Mouse (Mus musculus) left cerebral cortex, postnatal 14 days (tissue): ENCODE measurements around the gene Hist1h3d. TPM values are rescaled to one million over a fixed set of nuclear protein-coding genes. Genes with fewer than 3 reads are reported as not detected.
"Not testable (repeated sequence)": the region's sequence is repeated elsewhere in the genome, so short reads cannot be mapped to it uniquely, and the experiment has no call there.

Experiments used
- DNase-seq, 2 experiments: peaks; one replicate each; pipeline ENCODE4 v3.0.0; 2021 to 2022; ENCODE audit warnings: low spot score in 2 of 2, mixed read lengths in 1 of 2
- intact Hi-C: fragments of 180-260 bp; cut with DNase I; formaldehyde crosslinking; loops from one replicate; pipeline ENCODE4 v1.15.1; 2025
- total RNA-seq, 2 experiments: library from RNA; stranded (reverse); gene quantifications; 2 replicates each; pipeline ENCODE4 v1.2.3; 2021

Hist1h3d gene
- total RNA-seq, 2 experiments from 2014 or later = 9.4 to 9.9 TPM

- intact Hi-C loops = loop anchor here (10.0 kb wide), 1 partner anchor 1823 kb away; the partner anchor contains the start of genes Hist1h2ai, Hist1h2bl and Hist1h3h
These were observed 37.3 kb upstream of the Hist1h3d start for GRCm38 (mm10) chr13:23538249-23538648.

DNA sequence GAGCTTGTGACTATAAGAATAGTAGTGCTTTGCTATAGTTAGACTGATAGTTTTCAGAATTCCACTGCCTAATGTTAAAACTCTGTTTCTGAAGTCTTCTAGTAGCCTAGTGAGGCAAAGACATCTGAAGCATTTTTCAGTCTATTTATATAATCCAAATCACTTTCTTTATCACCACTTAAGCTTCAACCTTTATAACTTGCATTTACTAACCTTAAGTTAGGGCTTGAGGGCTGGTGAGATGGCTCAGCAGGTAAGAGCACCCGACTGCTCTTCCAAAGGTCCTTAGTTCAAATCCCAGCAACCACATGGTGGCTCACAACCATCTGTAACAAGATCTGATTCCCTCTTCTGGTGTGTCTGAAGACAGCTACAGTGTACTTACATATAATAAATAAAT, 35.7 kb upstream of the Hist1h3d start:
- DNase-seq = not testable (repeated sequence)
- intact Hi-C loops = loop anchor here (10.0 kb wide), 1 partner anchor 1825 kb away; the partner anchor contains the start of genes Hist1h2ai, Hist1h2bl and Hist1h3h

More at GRCm38 (mm10) chr13:23538249-23538648, 37.3 kb upstream of the Hist1h3d start:
- no peak for DNase-seq

DNA sequence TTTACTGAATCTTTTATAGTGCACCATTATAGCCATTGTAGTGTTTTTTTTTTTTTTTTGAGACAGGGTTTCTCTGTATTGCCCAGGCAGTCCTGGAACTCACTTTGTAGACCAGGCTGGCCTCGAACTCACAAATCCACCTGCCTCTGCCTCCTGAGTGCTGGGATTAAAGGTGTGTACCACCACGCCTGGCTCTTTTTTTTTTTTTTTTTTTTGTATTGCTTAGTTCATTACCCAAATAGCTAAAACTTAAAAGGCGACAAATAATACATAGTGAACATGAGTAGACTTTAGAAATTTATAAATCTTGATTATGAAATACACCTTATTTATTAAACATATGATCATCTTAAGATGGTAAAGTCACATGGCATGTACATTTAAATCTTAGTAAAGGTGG, 34.1 kb upstream of the Hist1h3d start:
- intact Hi-C loops = no loop called here
- DNase-seq = no peak

DNA sequence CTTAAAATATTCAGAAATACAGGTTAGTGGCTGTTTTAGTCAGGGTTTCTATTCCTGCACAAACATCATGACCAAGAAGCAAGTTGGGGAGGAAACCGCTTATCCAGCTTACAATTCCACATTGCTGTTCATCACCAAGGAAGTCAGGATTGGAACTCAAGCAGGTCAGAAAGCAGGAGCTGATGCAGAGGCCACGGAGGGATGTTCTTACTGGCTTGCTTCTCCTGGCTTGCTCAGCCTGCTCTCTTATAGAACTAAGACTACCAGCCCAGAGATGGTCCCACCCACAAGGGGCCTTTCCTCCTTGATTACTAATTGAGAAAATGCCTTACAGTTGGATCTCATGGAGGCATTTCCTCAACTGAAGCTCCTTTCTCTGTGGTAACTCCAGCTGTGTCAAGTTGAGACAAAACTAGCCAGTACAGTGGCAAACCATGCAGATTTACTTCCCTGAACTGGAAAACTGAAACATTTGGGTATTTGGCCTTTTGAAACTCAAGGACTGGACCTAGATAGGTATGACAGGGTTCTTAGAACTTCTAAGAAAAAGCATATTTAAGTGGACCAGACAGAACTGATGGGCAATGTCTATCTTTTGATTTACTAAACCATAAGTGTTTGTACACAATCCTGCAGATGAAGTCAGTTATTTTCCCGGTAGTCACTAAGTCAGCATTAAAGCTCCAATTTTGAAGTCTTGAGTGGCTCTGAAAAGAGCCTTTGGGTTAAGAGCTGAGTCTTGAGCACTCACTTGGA, 33.2 kb upstream of the Hist1h3d start:
- intact Hi-C loops = not testable (repeated sequence)

DNA sequence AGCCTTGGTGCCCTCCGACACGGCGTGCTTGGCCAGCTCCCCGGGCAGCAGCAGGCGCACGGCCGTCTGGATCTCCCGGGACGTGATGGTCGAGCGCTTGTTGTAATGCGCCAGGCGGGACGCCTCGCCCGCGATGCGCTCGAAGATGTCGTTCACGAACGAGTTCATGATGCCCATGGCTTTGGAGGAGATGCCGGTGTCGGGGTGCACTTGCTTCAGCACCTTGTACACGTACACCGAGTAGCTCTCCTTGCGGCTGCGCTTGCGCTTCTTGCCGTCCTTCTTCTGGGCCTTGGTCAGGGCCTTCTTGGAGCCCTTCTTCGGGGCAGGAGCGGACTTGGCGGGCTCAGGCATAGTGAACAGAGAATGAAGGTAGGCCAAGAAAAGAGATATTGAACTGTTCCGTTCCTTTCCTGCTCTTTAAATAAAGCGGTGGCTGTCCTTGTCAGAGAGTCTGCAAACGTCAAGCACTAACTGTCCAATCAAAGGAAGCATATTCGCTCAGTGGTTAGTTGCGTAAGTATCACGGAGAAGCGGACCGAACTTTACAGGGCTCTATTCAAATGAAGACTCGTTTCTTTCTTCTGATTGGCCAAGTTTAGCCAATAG, 32.5 kb upstream of the Hist1h3d start, which contains the start of gene Hist1h2bh:
Gene Hist1h2bh, minus strand, starts transcription at position 394 of the 609 bp plus-strand sequence.
- peak; percentile 77 to 83 for DNase-seq
- intact Hi-C loops = not testable (repeated sequence)

More for the DNA sequence above, 33.2 kb upstream of the Hist1h3d start:
- not testable (repeated sequence) for DNase-seq

GRCm38 (mm10) chr13:23543965-23544786, 31.4 kb upstream of the Hist1h3d start, which contains the start of gene Hist1h3f:
Gene Hist1h3f (plus strand): TSS chr13:23544052.
- peak; percentile 84 to 96 for DNase-seq
- intact Hi-C loops = no loop called here

DNA sequence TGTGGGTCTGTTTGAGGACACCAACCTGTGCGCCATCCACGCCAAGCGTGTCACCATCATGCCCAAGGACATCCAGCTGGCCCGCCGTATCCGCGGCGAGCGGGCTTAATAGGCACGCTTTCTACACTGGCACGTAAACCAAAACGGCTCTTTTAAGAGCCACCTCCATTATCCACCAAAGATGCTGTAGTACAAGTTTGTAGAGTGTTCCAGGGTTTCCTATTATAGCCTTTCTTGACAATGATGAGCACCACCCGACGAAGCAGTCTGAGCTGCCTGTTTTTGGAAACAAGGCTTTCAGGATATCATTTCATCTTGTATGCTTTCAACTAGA, 30.8 kb upstream of the Hist1h3d start:
- DNase-seq, intact Hi-C loops: not testable (repeated sequence)

GRCm38 (mm10) chr13:23546694-23547093, 28.9 kb upstream of the Hist1h3d start:
- intact Hi-C loops = no loop called here
- DNase-seq = no peak

DNA sequence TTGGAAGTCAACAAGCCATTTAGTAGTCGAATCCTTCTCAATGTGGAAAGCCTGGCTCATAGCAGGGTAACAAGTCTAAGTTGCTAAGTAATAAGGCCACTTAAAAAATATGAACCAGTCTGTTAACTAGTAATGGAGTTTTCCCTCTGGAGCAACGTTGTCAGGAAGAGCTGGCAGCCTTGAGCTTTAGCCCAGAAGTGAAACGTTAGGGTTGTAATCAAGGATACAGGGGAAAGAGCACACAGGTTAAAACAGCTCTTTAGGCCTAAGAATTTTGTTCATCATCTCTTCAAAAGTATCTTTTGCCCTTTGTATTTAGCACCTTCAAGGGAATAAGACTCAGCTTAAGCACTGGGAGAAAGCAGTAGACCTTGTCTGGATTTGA, 24.8 kb upstream of the Hist1h3d start:
- intact Hi-C loops = no loop called here
- no peak for DNase-seq

- intact Hi-C loops = not testable (repeated sequence)
- DNase-seq = peak; percentile 91 to 92
These were observed 24.3 kb upstream of the Hist1h3d start, which contains the start of gene Hist1h4f for GRCm38 (mm10) chr13:23551146-23551834. Gene Hist1h4f (minus strand): TSS chr13:23551648.

GRCm38 (mm10) chr13:23551931-23552914, 23.3 kb upstream of the Hist1h3d start:
- DNase-seq = no peak
- intact Hi-C loops = no loop called here

- intact Hi-C loops = no loop called here
- no peak for DNase-seq
These were observed 22.6 kb upstream of the Hist1h3d start, which contains the start of gene Hist1h1d for GRCm38 (mm10) chr13:23552962-23553361. Gene Hist1h1d (plus strand): TSS chr13:23553262.

DNA sequence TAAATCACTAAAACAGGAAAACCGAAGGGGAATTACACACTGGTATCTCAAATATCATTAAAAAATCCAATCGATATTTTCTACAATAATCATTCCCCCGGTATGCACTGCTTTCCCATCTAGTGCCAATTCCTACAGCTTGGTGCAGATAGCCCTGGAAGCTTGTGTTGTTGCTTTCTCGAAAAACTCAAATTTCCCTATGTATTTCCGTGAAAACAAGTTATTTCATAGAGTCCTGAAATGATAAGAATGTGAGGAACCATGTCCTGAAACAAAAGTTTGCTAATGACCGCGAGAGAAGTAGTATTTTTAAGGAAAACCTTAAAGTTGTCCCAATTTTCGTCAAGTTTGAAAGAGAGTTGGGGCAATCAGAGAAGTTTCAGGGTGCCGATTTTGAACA, 21.2 kb upstream of the Hist1h3d start:
- DNase-seq = no peak
- intact Hi-C loops = no loop called here

DNA sequence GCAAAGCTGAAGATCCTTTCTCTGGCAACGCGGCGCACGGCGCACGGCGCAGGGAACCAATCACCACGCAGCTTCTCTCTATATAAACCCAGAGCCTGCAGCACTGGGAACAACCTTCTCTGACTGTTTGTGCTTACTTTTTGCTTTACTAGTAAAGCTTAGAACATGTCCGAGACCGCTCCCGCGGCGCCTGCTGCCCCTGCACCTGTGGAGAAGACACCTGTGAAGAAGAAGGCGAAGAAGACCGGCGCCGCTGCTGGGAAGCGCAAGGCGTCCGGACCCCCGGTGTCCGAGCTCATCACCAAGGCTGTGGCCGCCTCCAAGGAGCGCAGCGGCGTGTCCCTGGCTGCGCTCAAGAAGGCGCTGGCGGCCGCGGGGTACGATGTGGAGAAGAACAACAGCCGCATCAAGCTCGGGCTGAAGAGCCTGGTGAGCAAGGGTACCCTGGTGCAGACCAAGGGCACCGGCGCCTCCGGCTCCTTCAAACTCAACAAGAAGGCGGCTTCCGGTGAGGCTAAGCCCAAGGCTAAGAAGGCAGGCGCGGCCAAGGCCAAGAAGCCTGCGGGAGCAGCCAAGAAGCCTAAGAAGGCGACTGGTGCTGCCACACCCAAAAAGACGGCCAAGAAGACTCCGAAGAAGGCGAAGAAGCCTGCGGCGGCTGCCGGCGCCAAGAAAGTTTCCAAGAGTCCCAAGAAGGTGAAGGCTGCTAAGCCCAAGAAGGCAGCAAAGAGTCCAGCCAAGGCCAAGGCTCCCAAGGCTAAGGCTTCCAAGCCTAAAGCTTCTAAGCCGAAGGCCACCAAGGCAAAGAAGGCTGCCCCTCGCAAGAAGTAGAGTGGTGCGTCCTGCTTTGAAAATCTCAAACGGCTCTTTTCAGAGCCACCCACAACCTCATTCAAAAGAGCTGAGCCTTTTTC, 20.4 kb upstream of the Hist1h3d start:
- intact Hi-C loops = no loop called here
- DNase-seq = peak; percentile 62 to 82

GRCm38 (mm10) chr13:23555839-23556416, 19.6 kb upstream of the Hist1h3d start:
- peak; percentile 75 to 94 for DNase-seq
- intact Hi-C loops = no loop called here

- DNase-seq = no peak
- intact Hi-C loops = no loop called here
These were observed 18.7 kb upstream of the Hist1h3d start for GRCm38 (mm10) chr13:23556906-23557305.

GRCm38 (mm10) chr13:23560699-23561098, 14.9 kb upstream of the Hist1h3d start:
- DNase-seq, intact Hi-C loops: not testable (repeated sequence)
